Mouse (Mus musculus) brain, embryonic 18.5 days (tissue): ENCODE measurements around the gene Mtg1.
"Not testable (repeated sequence)": the region's sequence is repeated elsewhere in the genome, so short reads cannot be mapped to it uniquely, and the experiment has no call there.

ENCODE experiments used
- DNase-seq: peaks from one replicate; pipeline ENCODE4 v3.0.0-alpha.2; 2012; ENCODE audit warnings: low read depth, low spot score

Mtg1 gene

GRCm38 (mm10) chr7:140127911-140128310 lies 9.5 kb upstream of the Mtg1 start:
- DNase-seq: no peak

DNA sequence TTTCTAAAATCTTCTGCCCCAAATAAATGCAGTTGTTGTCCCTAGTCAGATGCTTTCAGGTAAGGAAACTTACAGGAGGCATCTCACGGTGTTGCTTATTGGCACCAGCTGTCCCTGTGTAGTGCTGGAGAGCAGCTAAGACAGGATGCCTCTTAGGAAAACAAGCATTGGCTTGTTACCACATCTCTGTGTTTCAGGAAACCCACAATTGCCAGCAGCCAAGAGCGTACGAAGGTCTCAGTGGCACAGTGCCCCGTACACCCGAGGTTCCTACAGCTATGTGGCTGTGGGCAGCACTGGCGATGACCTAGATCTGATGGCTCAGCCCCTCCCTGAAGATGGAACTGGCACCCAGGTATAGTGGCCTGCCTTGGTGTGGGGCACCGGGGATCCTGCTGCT lies 5.2 kb upstream of the Mtg1 start:
- DNase-seq: not testable (repeated sequence)

DNA sequence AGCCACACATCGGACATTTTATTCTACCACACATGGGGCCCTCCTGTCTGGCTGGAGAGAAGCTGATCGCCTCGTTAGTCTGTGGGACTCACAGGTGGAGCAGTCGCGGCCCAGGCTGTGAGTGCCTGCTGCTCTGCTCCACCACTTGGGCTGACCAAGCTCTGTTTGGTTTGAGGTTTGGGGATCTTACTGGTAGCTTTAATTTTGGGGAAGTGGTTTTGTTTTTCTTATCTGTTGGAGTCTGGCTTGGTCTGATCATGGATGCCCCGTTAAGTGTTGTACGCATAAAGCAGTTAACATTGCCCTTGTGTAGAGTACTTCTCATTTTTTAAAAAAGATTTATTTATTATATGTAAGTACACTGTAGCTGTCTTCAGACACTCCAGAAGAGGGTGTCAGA lies 3.3 kb upstream of the Mtg1 start:
- DNase-seq: not testable (repeated sequence)

DNA sequence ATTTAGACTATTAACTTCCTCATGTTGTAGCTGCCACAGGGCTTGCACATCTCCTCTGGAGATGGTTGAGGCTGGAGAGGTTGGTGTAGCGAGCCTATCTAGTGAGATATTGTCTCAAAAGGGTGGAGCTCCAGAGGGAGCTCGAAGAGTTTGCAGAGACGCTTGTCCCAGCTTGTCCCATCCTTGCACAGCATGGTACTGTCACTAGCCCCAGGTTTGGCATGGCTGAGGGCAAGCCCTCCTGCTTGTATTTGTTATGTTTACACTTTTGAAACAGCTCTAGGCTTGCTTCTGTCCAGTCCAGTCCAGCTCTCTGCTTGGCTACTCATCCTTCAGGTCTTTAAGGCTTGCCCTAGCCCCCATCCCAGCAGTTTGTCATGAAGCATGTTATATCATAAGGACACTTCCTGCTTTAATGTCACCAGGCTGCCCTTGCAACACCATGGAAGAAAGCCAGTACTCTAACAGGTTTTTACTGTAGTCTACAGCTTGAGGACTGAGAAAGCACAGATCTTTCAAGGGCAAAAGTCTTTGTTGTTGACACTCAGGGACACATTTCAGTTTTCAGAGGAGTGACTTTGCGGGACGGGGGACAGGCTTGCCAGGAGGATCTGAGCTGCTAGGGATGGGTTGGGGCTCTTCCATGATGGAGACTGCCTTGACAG lies 2.1 kb upstream of the Mtg1 start:
- DNase-seq: no peak

DNA sequence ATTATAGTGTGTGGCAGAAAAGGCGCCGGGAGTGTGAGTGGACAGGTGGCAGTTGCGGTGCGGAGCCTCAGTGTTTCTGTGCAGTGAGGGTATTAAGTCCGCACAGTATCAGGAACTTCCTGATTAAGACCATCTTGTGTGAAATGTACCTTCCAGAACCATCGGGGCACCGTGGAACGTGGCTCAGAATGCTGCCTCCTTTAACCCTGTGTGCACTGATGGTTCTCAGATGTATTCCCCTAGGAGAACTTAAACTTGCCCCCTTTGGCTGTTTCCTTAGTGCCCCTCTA lies 602 bp downstream of the Mtg1 start:
- DNase-seq: no peak

DNA sequence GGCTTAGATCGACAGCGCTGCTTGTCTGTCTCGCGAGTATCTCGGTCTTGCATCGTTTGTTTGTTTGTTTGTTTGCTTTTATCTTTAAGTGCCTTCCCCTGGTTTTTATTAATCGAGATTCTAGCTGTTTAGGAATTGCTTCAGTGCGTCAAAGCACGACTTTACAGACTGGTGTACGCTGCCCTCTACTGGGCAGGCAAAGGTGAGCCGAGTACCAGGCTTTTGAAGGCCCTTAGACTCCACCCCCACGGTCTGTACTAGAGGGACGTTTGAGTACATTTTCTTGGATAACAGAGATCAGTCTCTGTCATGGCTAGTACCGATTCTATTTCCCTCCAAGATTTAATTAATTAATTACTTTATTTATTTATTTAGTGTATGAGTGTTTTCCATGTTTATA lies 4.0 kb downstream of the Mtg1 start:
- no peak for DNase-seq

- DNase-seq: no peak
Observed at GRCm38 (mm10) chr7:140144550-140144949, 7.2 kb downstream of the Mtg1 start.

DNA sequence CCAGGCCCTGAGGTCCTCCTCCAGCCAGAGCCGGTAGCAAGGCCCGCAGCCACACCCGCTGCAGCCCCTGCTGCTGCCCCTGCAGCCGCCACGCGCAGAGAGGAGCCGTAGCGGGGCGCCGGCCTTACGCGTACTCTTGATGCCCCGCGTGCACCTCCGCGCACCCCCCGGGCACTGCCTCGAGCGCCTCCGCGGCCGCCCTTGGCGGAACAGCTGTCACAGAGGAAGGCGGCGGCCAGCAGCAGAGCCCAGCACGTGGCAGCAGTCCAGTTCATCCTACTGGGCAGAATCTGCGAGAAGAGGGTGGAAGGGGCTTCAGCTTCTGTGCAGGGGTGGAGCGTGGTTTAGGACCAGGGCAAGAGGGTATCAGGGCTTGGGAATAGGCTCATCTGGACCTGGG lies 16.0 kb downstream of the Mtg1 start:
- no peak for DNase-seq

DNA sequence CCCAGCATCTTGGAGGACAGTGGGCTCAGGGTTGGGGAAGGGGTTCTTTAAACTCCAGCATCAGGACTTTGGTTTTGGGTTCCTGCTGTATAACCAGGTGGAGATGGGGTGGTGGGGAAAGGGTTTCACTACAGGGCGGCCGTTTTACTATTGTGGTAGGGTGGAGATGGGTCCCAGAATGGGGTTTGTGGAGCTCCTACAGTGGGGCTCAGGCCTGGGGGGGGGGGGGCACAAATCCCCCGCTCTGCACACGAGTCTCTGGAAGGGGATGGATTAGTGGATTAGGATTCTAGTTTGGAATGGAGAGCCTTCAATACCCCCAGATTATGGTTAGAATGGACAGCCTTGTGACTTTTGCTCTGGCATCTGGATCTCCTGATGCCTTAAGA lies 16.5 kb downstream of the Mtg1 start:
- no peak for DNase-seq

DNA sequence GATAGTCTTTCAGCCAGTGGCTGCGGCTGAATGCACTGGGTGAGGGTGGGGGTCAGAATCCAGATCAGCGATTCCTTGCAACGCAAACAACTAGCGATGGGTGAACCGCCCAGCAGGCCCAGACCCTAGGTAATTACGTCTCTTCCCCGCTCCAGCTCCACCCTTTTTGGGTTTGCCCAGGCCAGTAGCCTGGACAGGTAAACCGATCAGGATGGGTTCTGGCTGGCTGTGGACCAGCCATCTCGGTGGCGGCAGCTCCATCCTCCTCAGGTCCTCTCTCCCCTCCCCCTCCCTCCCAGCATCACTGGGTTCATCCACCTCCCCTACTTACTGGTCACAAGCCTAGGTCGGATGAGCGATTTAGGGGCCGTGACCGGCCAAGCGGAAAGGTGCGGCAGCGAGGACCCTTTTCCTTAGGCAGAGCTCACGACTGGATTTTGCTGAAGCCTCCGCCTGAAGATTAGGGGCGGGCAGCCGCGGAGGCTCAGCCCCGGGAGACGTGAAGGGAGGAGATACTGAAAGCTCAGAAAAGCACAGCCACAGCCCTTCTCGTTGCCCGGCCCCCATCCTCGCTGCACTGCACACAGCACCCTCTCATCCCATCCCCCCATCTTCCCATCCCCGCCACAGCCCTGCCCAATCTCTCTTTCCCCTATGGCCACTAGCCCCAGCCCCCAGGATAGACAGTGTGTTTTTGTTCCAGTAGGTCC lies 17.0 kb downstream of the Mtg1 start, which contains the start of gene Sprn:
Gene Sprn, minus strand, starts transcription at position 660 of the 710 bp plus-strand sequence.
- peak; percentile 55 for DNase-seq

DNA sequence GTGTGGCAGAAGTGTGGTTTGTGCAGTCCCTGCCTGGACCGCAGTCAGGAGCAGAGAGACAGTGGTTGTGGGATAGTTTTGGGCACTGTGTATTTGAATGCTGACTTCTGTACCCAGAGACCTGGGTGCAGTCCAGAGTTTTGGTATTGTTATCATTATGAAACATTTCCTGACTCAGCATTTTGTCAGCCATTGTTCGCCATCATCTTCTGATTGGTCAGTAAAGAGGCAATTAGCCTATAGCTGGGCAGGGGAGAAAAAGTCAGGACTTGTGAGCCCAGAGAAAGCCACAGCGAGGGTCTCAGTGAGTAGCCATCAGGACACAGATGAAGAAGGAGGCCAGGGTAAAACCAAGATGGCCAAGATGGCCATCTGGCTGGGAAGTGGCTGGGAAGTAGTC lies 23.0 kb downstream of the Mtg1 start:
- DNase-seq: no peak

DNA sequence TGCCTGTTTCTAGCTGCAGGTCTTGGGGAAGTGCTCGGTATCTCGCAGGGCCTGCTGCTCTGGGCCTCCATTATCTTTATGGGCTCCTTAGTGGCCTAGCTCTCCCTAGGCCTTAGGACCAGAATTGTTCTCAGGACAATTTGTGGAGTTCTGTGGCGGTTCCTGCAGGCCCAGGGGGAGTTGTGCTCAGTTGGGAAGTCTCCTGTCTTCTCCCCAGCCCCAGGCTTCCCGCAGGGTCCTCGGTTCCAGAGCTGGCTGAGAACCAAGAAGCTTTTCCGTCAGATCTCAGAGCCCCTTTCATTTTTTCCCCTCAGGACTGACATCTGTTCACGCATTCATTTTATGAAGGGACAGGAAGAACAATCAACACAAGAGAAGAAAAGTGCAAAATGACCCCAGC lies 27.3 kb downstream of the Mtg1 start, which contains the start of gene Olfr522:
Gene Olfr522, minus strand, starts transcription at position 101 of the 400 bp plus-strand sequence.
- DNase-seq: no peak

DNA sequence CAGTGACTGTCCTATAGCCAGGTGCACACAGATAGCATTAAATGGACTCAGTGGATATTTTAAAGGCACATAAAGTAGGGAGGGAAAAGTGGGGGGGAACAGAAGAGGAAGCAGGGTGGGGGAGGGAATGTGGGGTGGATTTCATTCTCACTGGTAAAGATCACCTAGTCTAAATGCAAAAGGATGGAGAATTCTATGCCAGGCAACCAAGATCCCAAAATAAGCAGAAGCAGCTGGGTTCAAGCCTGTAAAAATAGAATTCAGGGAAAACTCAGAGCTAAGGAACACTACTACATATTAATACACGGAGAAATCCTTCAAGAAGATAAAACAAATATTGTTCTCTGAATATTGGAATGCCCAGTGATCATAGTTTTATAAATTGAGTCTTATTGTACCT lies 30.6 kb downstream of the Mtg1 start:
- DNase-seq: no peak

GRCm38 (mm10) chr7:140169386-140169785 lies 32.0 kb downstream of the Mtg1 start:
- DNase-seq: no peak

DNA sequence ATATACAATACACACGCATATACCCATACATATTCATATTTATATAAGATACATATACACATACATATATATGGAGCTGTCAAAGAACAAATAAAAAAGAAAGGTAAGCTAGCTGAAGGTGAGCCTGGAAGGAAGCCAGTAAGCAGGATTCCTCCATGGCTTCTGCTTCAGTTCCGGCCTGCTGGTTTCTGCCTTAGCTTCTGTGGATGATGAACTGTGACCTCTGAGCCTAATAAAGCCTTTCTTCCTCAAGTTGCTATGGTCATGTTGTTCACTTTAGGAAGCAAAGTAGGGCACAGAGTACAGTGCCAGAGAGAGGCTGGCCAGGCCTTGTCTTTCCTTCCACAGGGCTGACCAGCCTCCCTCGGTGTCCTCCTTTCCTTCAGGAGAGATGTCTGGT lies 33.5 kb downstream of the Mtg1 start:
- DNase-seq: no peak

GRCm38 (mm10) chr7:140172936-140173335 lies 35.6 kb downstream of the Mtg1 start, which contains the start of gene Olfr523:
Gene Olfr523, plus strand, starts transcription at chr7:140173217.
- no peak for DNase-seq

DNA sequence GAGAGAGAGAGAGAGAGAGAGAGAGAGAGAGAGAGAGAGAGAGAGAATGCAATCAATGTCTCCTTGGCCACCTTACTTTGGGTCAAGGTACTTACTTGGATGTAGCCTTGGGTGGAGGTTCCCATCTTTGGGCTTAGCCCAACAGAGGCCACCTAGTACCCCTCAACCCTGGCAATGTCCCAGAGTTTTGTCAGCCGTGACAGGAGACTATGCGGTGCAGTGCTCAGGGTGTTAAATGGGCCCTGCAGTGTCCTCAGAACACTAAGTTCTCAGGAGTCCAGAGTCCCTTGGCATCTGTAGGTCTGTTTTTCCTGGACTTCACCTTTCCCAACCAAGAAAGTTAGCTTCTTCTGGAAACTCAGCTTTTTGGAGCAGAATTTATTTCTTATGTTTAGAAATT lies 41.8 kb downstream of the Mtg1 start:
- no peak for DNase-seq

GRCm38 (mm10) chr7:140180692-140181091 lies 43.3 kb downstream of the Mtg1 start:
- no peak for DNase-seq

- no peak for DNase-seq
Observed at GRCm38 (mm10) chr7:140184206-140184605, 46.8 kb downstream of the Mtg1 start.

- DNase-seq: no peak
Observed at GRCm38 (mm10) chr7:140186646-140187620, 49.6 kb downstream of the Mtg1 start.

DNA sequence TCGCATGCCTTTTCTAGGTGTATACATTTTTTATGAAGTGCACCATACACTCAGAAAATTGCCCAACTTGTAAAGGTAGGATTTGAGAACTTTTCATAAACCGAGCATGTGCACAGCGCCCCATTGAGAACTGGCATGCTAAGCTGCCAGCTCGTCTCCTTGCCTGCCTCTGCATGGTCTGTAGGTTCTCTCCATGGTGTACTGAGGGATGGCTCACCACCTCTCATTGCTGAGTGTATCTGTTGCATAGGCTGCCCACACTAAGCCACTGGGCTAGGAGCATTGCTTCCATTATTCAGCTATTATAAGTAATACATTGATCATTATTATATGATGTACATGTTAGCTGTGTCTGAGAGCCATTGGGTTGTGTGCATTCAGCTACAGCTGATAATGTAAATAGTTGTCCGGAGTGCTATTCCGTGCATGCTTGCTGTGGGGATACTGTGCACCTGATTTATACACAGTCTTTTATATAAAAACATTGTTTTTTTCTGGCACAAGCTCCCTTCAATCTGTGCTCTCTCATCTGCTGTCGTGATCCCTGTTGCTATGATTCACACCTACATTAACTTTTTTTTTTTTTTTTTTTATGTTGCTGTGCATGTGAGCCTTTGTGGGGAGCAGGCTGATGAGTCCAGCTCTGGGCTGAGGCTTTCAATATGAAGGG lies 50.5 kb downstream of the Mtg1 start:
- DNase-seq: no peak
